Comparison of ENCODE assay signal across 15 mouse cellular contexts in genomic region chr4:89164681-89165080, GRCm38 (mm10).
"Had no signal": no experiment of that assay in that cellular context is flagged by ENCODE, and none has a peak within 500 bp of the region (broad histone marks: within the 10 kb centered on the region; RNA-seq: fewer than 3 reads in every experiment).

No protein-coding gene starts in this region.

- ATAC-seq: liver, embryonic 12.5 days had no signal

- H3K4me1 ChIP-seq: limb, embryonic 15.5 days; liver, embryonic 12.5 days; midbrain, embryonic 10.5 days; neural tube, embryonic 15.5 days had no signal

- H3K4me2 ChIP-seq: limb, embryonic 15.5 days; liver, embryonic 12.5 days; lung, embryonic 14.5 days; neural tube, embryonic 15.5 days had no signal

- H3K9me3 ChIP-seq: limb, embryonic 15.5 days; liver, embryonic 12.5 days; midbrain, embryonic 10.5 days; neural tube, embryonic 15.5 days had no signal

- H3K27me3 ChIP-seq: limb, embryonic 15.5 days; liver, embryonic 12.5 days; neural tube, embryonic 15.5 days had no signal

- DNase-seq: kidney, adult 11 months; kidney, postnatal 25 days; lung, embryonic 14.5 days; lung, postnatal 14 days; midbrain, embryonic 14.5 days; right cerebral cortex, adult 18-20 months; right cerebral cortex, postnatal 25 days; thymus, postnatal 14 days had no signal

- H3K27ac ChIP-seq: left cerebral cortex, adult 2 months; limb, embryonic 15.5 days; liver, embryonic 12.5 days; midbrain, embryonic 10.5 days; neural tube, embryonic 15.5 days; stomach, postnatal 0 days had no signal

- H3K9ac ChIP-seq: limb, embryonic 15.5 days; liver, embryonic 12.5 days; lung, embryonic 14.5 days; neural tube, embryonic 15.5 days had no signal

- H3K4me3 ChIP-seq: left cerebral cortex, adult 2 months; limb, embryonic 15.5 days; liver, embryonic 12.5 days; midbrain, embryonic 10.5 days; myocyte; neural tube, embryonic 15.5 days had no signal
